Mouse (Mus musculus) T-helper 2 cell (primary cell): ENCODE results near the gene Aff3.

ENCODE experiments used
- in situ Hi-C: fragments of 300-600 bp; cut with MboI, MseI; formaldehyde crosslinking; loops from one replicate; pipeline ENCODE4 v1.15.1; 2025; ENCODE audit warnings: high pct_unique_total_duplicates

Gene Aff3

GRCm38 (mm10) chr1:38497576-38497975 lies 167.2 kb downstream of the Aff3 start:
- in situ Hi-C loops = no loop called here

DNA sequence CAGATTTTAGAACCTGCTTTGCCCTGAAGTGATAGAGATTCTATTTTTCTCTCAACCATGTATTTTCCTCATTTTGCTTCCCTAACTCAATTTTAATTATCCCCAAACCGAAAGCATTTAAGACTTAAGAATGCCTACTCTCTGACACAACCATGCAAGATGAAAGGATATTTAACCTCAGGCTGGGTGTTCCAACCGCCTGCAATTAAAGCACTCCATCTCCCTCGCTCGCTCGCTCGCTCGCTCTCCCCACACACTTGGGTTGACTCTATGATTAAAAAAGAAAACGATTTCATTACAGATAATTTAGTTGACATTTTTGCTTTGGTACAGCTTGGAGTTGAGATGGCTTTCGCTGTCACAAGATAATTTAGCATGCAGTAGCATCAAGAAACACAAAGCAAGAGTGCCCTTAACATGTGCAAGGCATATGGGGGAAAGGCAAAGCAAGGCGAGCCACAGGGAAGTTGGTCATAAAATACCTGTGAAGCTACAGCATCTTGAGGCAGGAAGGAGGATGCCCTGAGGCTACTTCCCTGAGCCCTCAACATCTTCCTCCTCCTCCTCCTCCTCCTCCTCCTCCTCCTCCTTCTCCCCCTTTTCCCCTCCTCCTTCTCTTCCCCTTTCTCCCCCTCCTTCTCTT lies 167.7 kb downstream of the Aff3 start:
- in situ Hi-C loops = no loop called here

DNA sequence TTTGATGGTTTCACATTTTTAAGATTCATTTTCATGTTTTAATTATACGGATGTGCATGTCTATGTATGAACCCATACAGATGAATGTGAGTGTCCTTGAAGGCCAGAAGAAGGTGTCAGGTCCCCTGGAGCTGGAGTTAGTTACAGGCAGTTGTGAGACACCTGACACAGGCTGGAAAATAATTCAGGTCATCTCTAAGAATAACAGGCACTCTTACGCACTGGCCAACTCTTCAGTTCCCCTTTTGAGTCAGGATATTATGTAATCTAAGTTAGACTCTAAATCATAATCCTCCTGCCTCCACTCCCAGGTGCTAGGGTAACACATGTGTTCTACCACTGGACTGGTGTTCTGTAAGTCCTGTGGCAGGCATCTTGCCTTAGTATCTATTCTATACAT lies 169.5 kb downstream of the Aff3 start:
- in situ Hi-C loops = no loop called here

DNA sequence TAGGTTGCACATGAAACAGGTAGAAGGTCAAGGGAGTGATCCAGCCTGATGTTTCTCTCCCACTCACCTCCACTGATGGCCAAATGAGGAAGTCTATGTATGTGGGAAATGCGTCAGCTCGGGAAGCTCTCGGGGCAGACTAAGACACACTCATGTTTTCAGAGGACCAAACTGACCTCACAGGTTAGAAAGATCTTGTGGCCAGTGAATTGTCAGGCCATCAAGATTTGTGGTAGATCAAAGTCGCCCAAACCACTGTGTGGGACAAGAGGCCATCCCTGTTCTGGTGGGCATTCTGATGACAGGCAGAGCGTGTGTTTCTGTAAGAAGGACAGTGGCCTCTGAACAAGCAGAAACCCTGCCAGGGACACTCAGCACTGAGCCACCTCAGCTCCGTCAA lies 175.0 kb downstream of the Aff3 start:
- in situ Hi-C loops = no loop called here

GRCm38 (mm10) chr1:38488667-38489210 lies 176.0 kb downstream of the Aff3 start:
- in situ Hi-C loops = no loop called here

- in situ Hi-C loops = no loop called here
Measured at GRCm38 (mm10) chr1:38487884-38488283, 176.9 kb downstream of the Aff3 start.

GRCm38 (mm10) chr1:38483191-38483590 lies 181.6 kb downstream of the Aff3 start:
- in situ Hi-C loops = no loop called here

- in situ Hi-C loops = no loop called here
Measured at GRCm38 (mm10) chr1:38478246-38478743, 186.5 kb downstream of the Aff3 start.

DNA sequence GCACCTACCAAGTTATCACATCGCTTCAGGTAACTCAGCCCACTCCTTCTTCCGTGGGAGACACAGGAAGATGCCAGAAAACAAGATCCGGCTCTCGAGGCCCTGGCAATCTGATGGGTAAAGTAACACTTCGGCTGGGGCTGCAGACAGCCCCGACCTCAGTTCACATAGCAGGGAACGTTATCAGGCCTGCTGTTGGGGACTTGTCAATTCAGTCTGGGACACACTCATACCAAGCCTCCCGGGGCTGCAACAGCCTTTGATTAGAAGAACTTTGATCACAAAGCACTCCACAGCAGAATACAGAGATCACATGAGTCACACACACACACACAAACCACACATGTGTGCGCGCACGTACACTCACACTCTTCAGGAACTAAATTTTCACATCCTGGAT lies 193.9 kb downstream of the Aff3 start:
- in situ Hi-C loops = no loop called here

GRCm38 (mm10) chr1:38470166-38470565 lies 194.6 kb downstream of the Aff3 start:
- in situ Hi-C loops = no loop called here

GRCm38 (mm10) chr1:38467305-38468083 lies 197.3 kb downstream of the Aff3 start:
- in situ Hi-C loops = no loop called here

DNA sequence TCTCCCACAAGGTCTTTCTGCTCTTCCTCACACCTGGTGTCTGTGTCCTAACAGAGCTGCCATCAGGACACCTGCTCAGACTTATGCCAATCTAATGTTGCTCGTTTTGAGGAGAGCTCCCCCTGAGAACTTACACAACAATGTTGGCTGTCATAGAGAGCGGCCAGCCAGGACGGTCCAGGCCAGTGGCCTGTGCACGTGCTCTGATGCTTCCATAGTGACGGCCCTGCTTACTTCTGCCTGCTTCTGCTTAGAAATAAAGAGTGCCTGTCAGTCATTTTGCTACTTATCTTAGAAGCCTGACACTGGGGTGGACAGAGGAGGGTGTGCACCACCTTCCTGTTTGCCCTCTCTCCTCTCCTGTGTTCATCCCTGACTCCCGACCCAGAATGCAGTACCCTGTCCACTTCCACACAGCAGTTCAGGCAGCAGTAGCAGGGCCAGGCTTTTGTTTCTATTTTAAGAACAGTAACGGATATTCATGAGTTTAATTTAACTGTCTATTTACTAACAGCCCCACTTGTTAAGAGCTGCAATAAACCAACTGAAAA lies 208.0 kb downstream of the Aff3 start:
- in situ Hi-C loops = no loop called here

DNA sequence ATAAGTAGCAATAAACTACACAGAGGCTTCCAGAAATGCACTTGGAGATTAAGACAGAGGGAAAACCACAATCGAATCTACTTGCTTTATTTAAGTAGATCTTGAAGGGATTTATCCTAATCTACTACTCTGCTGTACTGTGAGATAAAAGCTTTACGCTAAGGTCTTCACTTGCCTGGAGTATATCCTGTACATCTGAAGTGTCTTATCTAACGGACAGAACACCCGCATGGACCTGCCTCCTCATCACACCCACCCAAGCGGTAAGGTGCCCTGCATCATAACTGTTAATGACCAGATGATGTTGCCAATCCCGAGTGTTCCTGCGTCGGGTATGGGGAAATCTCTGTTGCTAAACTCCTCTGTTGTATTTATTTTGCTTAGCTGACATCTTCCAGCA lies 209.8 kb downstream of the Aff3 start:
- in situ Hi-C loops = no loop called here

- in situ Hi-C loops = no loop called here
Measured at GRCm38 (mm10) chr1:38451367-38451766, 213.4 kb downstream of the Aff3 start.

DNA sequence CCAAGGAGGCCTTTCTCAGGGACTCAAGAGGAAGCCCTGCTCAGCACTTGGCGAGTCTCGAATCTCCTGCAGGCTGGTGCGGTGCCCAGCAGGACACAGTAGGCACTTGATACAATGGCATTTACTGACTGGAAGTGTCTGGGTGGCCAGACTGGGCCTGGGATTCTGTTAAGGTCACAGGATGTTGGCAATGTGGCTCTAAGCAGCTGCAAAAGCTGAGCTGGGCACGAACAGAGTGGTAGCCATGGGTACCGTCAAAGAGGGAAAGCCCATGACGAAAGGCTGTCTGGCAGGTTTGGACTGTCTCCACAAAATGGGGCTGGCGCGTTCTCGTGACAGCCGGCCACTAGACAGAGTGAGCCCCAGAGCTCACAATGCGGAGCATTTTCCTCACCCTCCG lies 214.1 kb downstream of the Aff3 start:
- in situ Hi-C loops = no loop called here

GRCm38 (mm10) chr1:38449816-38450478 lies 214.8 kb downstream of the Aff3 start:
- in situ Hi-C loops = no loop called here

DNA sequence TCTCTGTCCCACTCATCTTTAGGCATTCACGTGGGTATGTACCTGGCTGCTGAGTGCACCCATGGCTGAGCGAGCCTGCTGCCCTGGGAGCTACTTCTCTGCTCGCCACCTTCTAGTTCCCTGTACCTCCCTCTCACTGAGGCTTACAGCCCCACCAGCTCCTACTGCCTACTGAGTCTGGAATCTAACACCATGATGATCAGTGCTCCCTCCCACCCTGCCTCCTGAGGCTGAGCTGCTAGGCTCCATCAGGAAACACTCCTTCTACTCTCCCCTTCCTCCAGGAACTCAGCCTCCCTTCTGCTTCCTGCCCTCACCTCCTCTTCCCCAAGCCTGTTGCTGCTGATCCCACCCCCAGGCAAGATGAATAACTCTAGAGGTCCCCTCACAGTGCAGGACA lies 215.9 kb downstream of the Aff3 start:
- in situ Hi-C loops = no loop called here

DNA sequence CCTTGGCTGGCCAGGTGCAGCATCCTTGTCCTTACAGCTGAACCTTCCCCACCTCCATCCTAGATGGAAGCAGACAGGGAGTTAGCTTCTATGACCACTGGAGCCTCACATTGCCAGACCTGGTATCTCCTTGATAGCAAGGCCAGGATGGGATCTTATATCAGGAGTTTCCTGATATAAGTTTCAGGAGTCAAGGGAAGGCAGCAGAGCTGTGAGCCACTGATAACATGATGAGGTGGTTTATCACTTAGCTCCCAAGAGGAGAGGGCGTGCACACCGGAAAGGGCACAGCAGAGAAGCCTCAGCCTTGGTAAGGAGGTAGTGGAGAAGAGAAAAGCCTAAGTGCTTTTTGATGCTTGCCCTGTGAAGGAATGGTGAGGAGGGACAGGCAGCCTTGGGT lies 217.2 kb downstream of the Aff3 start:
- in situ Hi-C loops = no loop called here

DNA sequence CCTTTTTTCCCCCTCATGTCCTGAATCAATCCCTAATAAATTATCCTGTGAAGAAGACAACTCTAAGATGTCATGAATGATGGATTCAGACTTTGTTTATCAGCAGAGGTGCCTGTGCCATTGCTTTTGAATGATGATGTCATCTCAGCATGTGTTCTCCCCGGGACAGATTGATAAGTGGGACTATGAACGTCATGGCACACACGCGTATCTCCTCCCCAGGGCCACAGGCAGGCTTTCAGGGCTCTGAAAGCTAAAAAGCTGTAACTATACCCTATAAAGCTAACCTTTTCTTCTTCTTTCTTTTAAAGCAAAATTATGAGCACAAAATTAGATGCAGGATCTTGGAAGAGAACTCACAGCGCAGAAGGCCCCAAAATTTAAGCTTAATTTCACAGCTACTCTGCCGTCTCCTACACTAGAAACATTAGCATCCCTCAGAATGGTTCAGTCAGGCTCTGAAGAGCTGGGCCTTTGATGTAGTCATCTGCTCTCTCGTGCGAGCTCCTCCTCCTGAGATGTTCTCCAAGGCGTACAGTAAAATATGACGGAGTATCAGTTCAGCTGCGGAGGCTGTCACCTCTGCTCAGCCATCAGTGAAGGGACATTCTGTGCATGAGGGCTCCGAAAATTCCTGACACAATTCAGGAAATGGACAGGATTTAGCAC lies 218.5 kb downstream of the Aff3 start:
- in situ Hi-C loops = no loop called here

DNA sequence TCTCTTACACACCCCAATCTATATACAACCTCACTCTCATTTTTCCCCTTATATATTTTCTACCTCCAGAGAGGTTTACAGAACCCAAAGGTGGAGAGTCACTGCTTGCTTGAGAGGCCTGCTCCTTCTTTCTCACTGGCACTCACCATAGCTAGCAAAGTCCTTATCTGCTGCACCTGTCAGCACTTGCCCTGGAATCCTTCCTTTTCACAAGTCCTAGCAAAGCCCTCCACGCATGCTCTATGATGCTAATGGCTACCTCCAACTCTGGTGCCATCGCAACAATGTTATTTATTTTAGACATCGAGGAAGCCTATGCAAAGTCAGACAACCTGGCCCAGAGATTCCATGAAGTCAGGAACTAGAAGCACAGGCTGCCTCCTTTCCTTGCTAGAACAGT lies 221.9 kb downstream of the Aff3 start:
- in situ Hi-C loops = no loop called here

- in situ Hi-C loops = no loop called here
Measured at GRCm38 (mm10) chr1:38442479-38442878, 222.3 kb downstream of the Aff3 start.

DNA sequence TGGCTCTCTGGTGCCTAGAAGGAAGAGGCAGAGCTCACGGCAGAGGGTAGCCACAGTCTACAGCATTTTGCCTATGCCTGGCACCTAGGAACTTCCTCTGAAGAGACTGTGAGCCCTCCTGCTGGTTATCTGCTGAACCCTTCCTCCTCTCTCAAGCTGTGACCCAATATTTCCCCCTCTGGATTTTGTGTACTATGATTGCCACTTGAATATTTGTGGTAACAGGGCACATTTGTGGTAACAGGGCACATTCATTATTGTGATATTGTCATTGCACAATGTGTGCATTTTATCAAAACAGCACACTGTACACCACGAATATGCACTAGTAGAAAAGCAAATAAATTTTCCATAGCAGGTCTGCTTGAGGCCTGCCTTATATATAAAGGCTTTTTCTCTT lies 223.0 kb downstream of the Aff3 start:
- in situ Hi-C loops = no loop called here
